Mouse (Mus musculus) G1E (cell line): ENCODE results near the gene Rplp2. TPM values are rescaled to one million over a fixed set of nuclear protein-coding genes. Genes with fewer than 3 reads are reported as not detected.

Experiments used
- ATAC-seq: 2 replicates; pipeline ENCODE4 v1.8.0; 2016; ENCODE audit warnings: mild to moderate bottlenecking; ENCODE audit not compliant: insufficient number of reproducible peaks, poor library complexity, low FRiP score, severe bottlenecking; ENCODE audit errors: extremely low read depth
- DNase-seq: peaks from one replicate; pipeline ENCODE4 v3.0.0; 2012; ENCODE audit warnings: low spot score
- H3K27me3 ChIP-seq: 2 replicates; pipeline ENCODE4 v1.6.1; 2012; ENCODE audit warnings: mild to moderate bottlenecking, low read length, inconsistent platforms; ENCODE audit not compliant: insufficient read depth
- H3K36me3 ChIP-seq: replicated peaks from 2 replicates; pipeline ENCODE3; 2012; ENCODE audit warnings: mild to moderate bottlenecking, inconsistent platforms
- H3K4me1 ChIP-seq: 2 replicates; pipeline ENCODE4 v1.6.1; 2012; ENCODE audit warnings: low read depth, low read length, inconsistent platforms, mixed read lengths; ENCODE audit not compliant: insufficient read depth
- H3K4me3 ChIP-seq: 2 replicates; pipeline ENCODE4 v1.5.1; 2012; ENCODE audit warnings: low read depth, mild to moderate bottlenecking, inconsistent platforms, low read length, moderate library complexity, mixed read lengths
- H3K9me3 ChIP-seq: replicated peaks from 2 replicates; pipeline ENCODE4 v1.6.1; 2012; ENCODE audit warnings: inconsistent platforms
- CTCF ChIP-seq: IDR thresholded peaks from 2 replicates; pipeline ENCODE4 v1.5.1; 2012; ENCODE audit warnings: low read depth, low read length, inconsistent platforms, mixed read lengths
- GATA1 ChIP-seq: IDR thresholded peaks from 2 replicates; pipeline ENCODE4 v1.6.1; 2012; ENCODE audit warnings: borderline replicate concordance, low read length, inconsistent platforms, mixed read lengths
- GATA2 ChIP-seq: IDR thresholded peaks from 2 replicates; pipeline ENCODE4 v1.6.1; 2012; ENCODE audit warnings: low read depth, low read length, inconsistent platforms, borderline replicate concordance
- POLR2AphosphoS5 ChIP-seq: IDR thresholded peaks from 2 replicates; pipeline ENCODE4 v1.6.1; 2012; ENCODE audit warnings: low read depth, low read length, inconsistent platforms; ENCODE audit not compliant: insufficient replicate concordance
- TAL1 ChIP-seq: conservative IDR thresholded peaks from 2 replicates; pipeline ENCODE4 v1.6.1; 2012; ENCODE audit warnings: low read depth, low read length, inconsistent platforms, mixed read lengths
- polyA plus RNA-seq: library from polyadenylated mRNA; stranded (reverse); fragments of >175 nt; gene quantifications from 2 replicates; pipeline ENCODE4 v1.2.3, GENCODE M21; 2012
- total RNA-seq, 2 experiments: library from RNA; stranded (forward) in 1 of 2; stranded (reverse) in 1 of 2; fragments of 200-1000 nt in 1 of 2; fragments of >200 nt in 1 of 2; fragmentation: Nextera tagmentation in 1 of 2; gene quantifications; 2 replicates each; pipeline ENCODE4 v1.2.3; 2014 to 2017

Rplp2 gene
- total and polyA plus RNA-seq, 3 experiments = 939 to 6,746 (median 1,867) TPM

DNA sequence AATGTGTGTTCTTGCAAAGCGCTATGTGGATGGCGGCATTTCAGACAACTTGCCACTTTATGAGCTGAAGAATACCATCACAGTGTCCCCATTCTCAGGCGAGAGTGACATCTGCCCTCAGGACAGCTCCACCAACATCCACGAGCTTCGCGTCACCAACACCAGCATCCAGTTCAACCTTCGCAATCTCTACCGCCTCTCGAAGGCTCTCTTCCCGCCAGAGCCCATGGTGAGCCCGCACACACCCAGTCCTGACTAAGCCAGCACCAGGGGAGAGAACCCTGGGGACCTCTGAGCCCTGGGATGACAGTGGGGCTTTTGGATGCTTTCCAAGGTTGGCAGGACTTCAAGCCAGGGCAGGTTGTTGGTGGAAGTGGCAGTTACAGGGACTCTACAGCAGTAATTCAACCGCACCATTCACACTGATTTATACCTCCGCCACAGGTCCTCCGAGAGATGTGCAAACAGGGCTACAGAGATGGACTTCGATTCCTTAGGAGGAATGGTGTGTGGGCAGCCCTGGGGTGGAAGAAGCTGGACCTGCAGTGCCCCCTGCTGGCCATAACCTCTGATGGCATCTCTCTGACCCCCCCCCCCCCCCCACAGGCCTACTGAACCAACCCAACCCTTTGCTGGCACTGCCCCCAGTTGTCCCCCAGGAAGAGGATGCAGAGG, 11.0 kb downstream of the Rplp2 start:
- Histone ChIP-seq H3K9me3 (no peaks in the 10 kb centered on the region), H3K36me3 (peaks cover 52% of the 10 kb centered on the region)
- TF ChIP-seq CTCF (peak; percentile 23; the same call in 1 of the 2 replicates), POLR2AphosphoS5 (no peak)

GRCm38 (mm10) chr7:141458661-141459060, 11.5 kb downstream of the Rplp2 start:
- ATAC-seq (no peak), DNase-seq (no peak)
- H3K9me3 ChIP-seq = no peaks in the 10 kb centered on the region
- H3K4me1 ChIP-seq = peaks cover 48% of the 10 kb centered on the region
- H3K4me3 ChIP-seq = no peak overlapping the region
- TF ChIP-seq CTCF (no peak), TAL1 (no peak), GATA2 (no peak), POLR2AphosphoS5 (no peak), GATA1 (no peak)
- H3K36me3 ChIP-seq = peaks cover 48% of the 10 kb centered on the region
- peaks cover 29% of the 10 kb centered on the region for H3K27me3 ChIP-seq

More for the DNA sequence above, 11.0 kb downstream of the Rplp2 start:
- no peak overlapping the region for H3K4me3 ChIP-seq
- H3K27me3 ChIP-seq = peaks cover 24% of the 10 kb centered on the region
- DNase-seq (peak; percentile 70), ATAC-seq (no peak)
- H3K4me1 ChIP-seq = peaks cover 51% of the 10 kb centered on the region

- no peak for ATAC-seq
- H3K4me1 ChIP-seq = peaks cover 49% of the 10 kb centered on the region
- no peak overlapping the region for H3K4me3 ChIP-seq
- H3K9me3 ChIP-seq = no peaks in the 10 kb centered on the region
- peaks cover 36% of the 10 kb centered on the region for H3K27me3 ChIP-seq
- TF ChIP-seq GATA2 (no peak), POLR2AphosphoS5 (no peak), TAL1 (no peak)
- DNase-seq = no peak
- H3K36me3 ChIP-seq = peaks cover 48% of the 10 kb centered on the region
Observed at GRCm38 (mm10) chr7:141459301-141459711, 12.1 kb downstream of the Rplp2 start.

- H3K4me3 ChIP-seq = no peak overlapping the region
- DNase-seq (no peak), ATAC-seq (no peak)
- H3K36me3 ChIP-seq = peaks cover 48% of the 10 kb centered on the region
- TF ChIP-seq GATA2 (no peak), POLR2AphosphoS5 (no peak), GATA1 (no peak), CTCF (no peak), TAL1 (no peak)
- H3K9me3 ChIP-seq = no peaks in the 10 kb centered on the region
- H3K4me1 ChIP-seq = peaks cover 50% of the 10 kb centered on the region
- H3K27me3 ChIP-seq = peaks cover 43% of the 10 kb centered on the region
Observed at GRCm38 (mm10) chr7:141460001-141460390, 12.8 kb downstream of the Rplp2 start.

DNA sequence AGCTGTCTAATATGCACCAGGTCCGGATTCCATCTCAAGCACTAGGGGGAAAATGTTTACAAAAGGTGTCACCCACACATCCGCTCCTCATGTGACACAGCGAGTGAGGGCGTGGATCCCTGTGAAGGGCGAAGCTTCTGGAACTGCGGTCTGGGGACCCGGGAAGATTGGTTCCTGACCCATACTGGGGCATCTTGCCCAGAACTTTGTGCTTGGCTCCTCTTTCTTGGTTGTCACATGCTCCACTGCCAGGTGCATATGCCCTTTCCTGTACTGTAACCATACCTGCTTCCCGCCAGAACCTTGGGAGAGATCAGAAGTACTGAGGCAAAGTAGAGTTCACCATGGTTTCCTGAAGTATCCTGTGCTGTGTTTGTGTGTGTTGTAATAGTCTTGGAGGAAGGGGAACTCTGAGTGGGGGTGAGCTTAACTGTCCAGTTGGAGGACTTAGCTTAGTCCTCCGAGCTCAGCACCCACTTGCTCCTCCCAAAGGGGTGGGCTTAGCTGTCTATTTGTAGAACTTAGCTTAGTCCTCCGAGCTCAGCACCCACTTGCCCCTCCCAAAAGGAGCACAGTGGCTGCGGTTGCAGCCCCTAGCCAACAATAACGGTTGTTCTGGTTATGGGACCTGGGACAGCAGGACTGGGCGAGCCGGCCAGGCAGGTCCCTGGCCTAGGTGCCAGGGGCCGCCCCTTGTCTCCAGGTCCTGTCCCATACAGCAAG, 13.4 kb downstream of the Rplp2 start, which contains the start of gene Cracr2b:
Cracr2b (plus strand) TSS at position 704 of the 723 bp plus-strand sequence.
- no peak for DNase-seq
- peaks cover 47% of the 10 kb centered on the region for H3K27me3 ChIP-seq
- H3K36me3 ChIP-seq = peaks cover 48% of the 10 kb centered on the region
- no peak within 1 kb of the TSS for H3K4me3 ChIP-seq
- no peaks in the 10 kb centered on the region for H3K9me3 ChIP-seq
- no peak for ATAC-seq
- peaks cover 51% of the 10 kb centered on the region for H3K4me1 ChIP-seq
- TF ChIP-seq CTCF (no peak), GATA1 (no peak), GATA2 (no peak), POLR2AphosphoS5 (no peak), TAL1 (no peak)

DNA sequence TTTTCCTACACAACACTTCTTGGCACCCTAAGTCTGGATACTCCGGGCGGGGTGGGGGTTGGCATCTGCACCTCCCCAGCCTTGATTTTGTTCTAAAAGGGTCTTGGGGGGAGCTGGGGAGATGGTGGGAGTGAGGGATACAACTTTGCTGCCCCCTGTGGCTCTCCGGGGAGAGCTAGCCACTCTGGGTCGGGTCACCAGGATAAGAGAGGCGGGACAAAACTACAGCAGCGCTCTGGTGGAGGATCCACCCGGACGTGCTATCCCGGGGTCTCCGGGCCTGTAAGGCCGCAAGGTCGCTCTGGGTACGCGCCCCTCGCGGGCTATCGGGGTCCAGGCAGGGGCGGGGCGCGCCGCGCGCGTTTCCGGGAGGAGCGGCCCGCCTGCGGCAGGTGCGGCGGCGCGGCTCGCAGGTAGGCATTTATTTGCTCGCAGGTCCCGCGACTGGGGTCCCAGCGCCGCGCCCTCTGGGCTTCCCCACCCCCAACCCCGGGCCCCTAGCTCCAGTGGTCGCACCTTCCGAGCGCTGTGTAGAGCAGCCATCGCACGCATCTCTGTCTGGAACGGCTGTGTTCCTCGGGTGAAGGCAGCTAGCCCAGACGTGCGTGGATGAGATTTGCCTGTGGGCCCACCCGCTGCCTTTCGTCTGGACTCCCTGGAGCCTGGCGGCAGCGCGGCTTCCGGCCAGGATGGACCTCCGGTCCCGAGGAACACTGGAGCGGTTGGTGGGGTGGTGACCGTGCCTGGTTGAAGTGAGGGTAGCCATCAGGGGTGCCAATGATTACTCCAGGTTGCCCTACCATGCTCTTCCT, 14.6 kb downstream of the Rplp2 start:
- ATAC-seq (no peak), DNase-seq (no peak)
- no peak overlapping the region for H3K4me3 ChIP-seq
- TF ChIP-seq CTCF (no peak), GATA1 (no peak), GATA2 (no peak), POLR2AphosphoS5 (no peak), TAL1 (no peak)
- peaks cover 44% of the 10 kb centered on the region for H3K36me3 ChIP-seq
- H3K4me1 ChIP-seq = peaks cover 50% of the 10 kb centered on the region
- H3K9me3 ChIP-seq = no peaks in the 10 kb centered on the region
- H3K27me3 ChIP-seq = peaks cover 50% of the 10 kb centered on the region
